Mouse (Mus musculus) heart, adult 2 months (tissue): Measurements from ENCODE around the gene Klc1.

Experiments
- CTCF ChIP-seq: fragments of 200-600 bp; IDR thresholded peaks from 2 replicates; pipeline ENCODE4 v1.8.1; 2022; ENCODE audit warnings: antibody characterized with exemption, mild to moderate bottlenecking, moderate library complexity
- EP300 ChIP-seq: fragments of 200-500 bp; IDR thresholded peaks from 2 replicates; pipeline ENCODE4 v1.6.1; 2011; ENCODE audit warnings: low read depth, low read length, control low read depth; ENCODE audit not compliant: insufficient read depth

GRCm38 (mm10) chr12:111797251-111797650 lies 38.6 kb downstream of the Klc1 start:
- TF ChIP-seq CTCF (no peak), EP300 (no peak)
